Mouse (Mus musculus) layer of hippocampus, postnatal 36 days (tissue): Measurements from ENCODE around the gene Plekhh3. TPM values are rescaled to one million over a fixed set of nuclear protein-coding genes. Genes with fewer than 3 reads are reported as not detected.

ENCODE experiments used
- DNase-seq, 2 experiments: peaks; one replicate each; pipeline ENCODE4 v3.0.0; 2022
- total RNA-seq, 2 experiments: library from RNA; stranded (reverse); gene quantifications; 2 replicates each; pipeline ENCODE4 v1.2.3; 2021

Gene Plekhh3
- 10 to 100 TPM; 12.5 to 14.8 TPM for total RNA-seq

GRCm38 (mm10) chr11:101170811-101171610 is at the start of gene Plekhh3:
Gene Plekhh3 (minus strand): TSS chr11:101171351.
- DNase-seq: peak; percentile 91 to 92

- DNase-seq: no peak
These were observed 49.7 kb upstream of the Plekhh3 start for GRCm38 (mm10) chr11:101220853-101221252.

- DNase-seq: no peak
These were observed 47.4 kb upstream of the Plekhh3 start for GRCm38 (mm10) chr11:101218436-101219055.

- DNase-seq: no peak
These were observed 45.8 kb upstream of the Plekhh3 start for GRCm38 (mm10) chr11:101216936-101217335.

GRCm38 (mm10) chr11:101211970-101212369 is 40.8 kb upstream of the Plekhh3 start:
- no peak for DNase-seq

GRCm38 (mm10) chr11:101200986-101201385 is 29.8 kb upstream of the Plekhh3 start:
- DNase-seq: no peak

- no peak for DNase-seq
These were observed 28.4 kb upstream of the Plekhh3 start for GRCm38 (mm10) chr11:101199555-101199954.

- DNase-seq: no peak
These were observed 25.0 kb upstream of the Plekhh3 start for GRCm38 (mm10) chr11:101196175-101196574.

GRCm38 (mm10) chr11:101195571-101195970 is 24.4 kb upstream of the Plekhh3 start:
- no peak for DNase-seq

- no peak for DNase-seq
These were observed 23.9 kb upstream of the Plekhh3 start for GRCm38 (mm10) chr11:101195101-101195500.

GRCm38 (mm10) chr11:101194643-101195042 is 23.5 kb upstream of the Plekhh3 start:
- no peak for DNase-seq

GRCm38 (mm10) chr11:101194137-101194536 is 23.0 kb upstream of the Plekhh3 start:
- DNase-seq: no peak

- DNase-seq: no peak
These were observed 21.9 kb upstream of the Plekhh3 start for GRCm38 (mm10) chr11:101193076-101193475.

GRCm38 (mm10) chr11:101192646-101193045 is 21.5 kb upstream of the Plekhh3 start:
- no peak for DNase-seq

- DNase-seq: no peak
These were observed 20.8 kb upstream of the Plekhh3 start for GRCm38 (mm10) chr11:101191919-101192470.

- peak in 1 of 2 experiments; percentile 54 for DNase-seq
These were observed 20.1 kb upstream of the Plekhh3 start for GRCm38 (mm10) chr11:101190913-101191907.

- no peak for DNase-seq
These were observed 19.2 kb upstream of the Plekhh3 start for GRCm38 (mm10) chr11:101190181-101190912.

GRCm38 (mm10) chr11:101189495-101190180 is 18.5 kb upstream of the Plekhh3 start:
- DNase-seq: peak in 1 of 2 experiments; percentile 60

GRCm38 (mm10) chr11:101188166-101188805 is 17.1 kb upstream of the Plekhh3 start:
- DNase-seq: no peak

GRCm38 (mm10) chr11:101187541-101187940 is 16.4 kb upstream of the Plekhh3 start:
- no peak for DNase-seq
